Mouse (Mus musculus) MEL (cell line): ENCODE measurements around the gene Tbcd. TPM values are rescaled to one million over a fixed set of nuclear protein-coding genes. Genes with fewer than 3 reads are reported as not detected.

Experiments
- DNase-seq: peaks from one replicate; pipeline ENCODE4 v3.0.0; 2011; ENCODE audit warnings: low read depth, low spot score
- H3K27ac ChIP-seq: 2 replicates; pipeline ENCODE4 v1.5.1; 2012; ENCODE audit warnings: low read depth, mild to moderate bottlenecking, control low read depth, low read length, moderate library complexity; ENCODE audit not compliant: control insufficient read depth
- H3K27me3 ChIP-seq, 2 experiments: fragments of 150-350 bp in 1 of 2; sonication (generic) in 1 of 2; 2 replicates each; pipeline ENCODE4 v1.6.1; 2012; ENCODE audit warnings: low read length in 2 of 2, mild to moderate bottlenecking in 2 of 2, improper control_type of control experiment in 1 of 2, moderate library complexity in 1 of 2; ENCODE audit not compliant: insufficient read depth in 2 of 2, control insufficient read depth in 1 of 2
- H3K36me3 ChIP-seq, 2 experiments: 2 replicates each; pipeline ENCODE4 v1.6.1; 2012 to 2014; ENCODE audit warnings: low read length in 2 of 2, improper control_type of control experiment in 1 of 2, inconsistent platforms in 1 of 2, mild to moderate bottlenecking in 1 of 2; ENCODE audit not compliant: insufficient read depth in 2 of 2, control insufficient read depth in 1 of 2
- H3K4me1 ChIP-seq, 2 experiments: fragments of 150-350 bp in 1 of 2; sonication (generic) in 1 of 2; 2 replicates each; pipeline ENCODE4 v1.6.1; 2012; ENCODE audit warnings: low read length in 2 of 2, improper control_type of control experiment in 1 of 2, mild to moderate bottlenecking in 1 of 2; ENCODE audit not compliant: insufficient read depth in 2 of 2, control insufficient read depth in 1 of 2
- H3K4me3 ChIP-seq, 2 experiments: fragments of 150-350 bp in 1 of 2; sonication (generic) in 1 of 2; 2 replicates each; pipeline ENCODE4 v1.5.1; 2012; ENCODE audit warnings: low read depth in 2 of 2, low read length in 2 of 2, mild to moderate bottlenecking in 2 of 2, moderate library complexity in 2 of 2, control low read depth in 1 of 2, improper control_type of control experiment in 1 of 2; ENCODE audit not compliant: control insufficient read depth in 1 of 2, insufficient read depth in 1 of 2
- H3K79me2 ChIP-seq: 2 replicates; pipeline ENCODE4 v1.6.1; 2012; ENCODE audit warnings: mild to moderate bottlenecking, low read length, moderate library complexity; ENCODE audit not compliant: control insufficient read depth, poor library complexity, insufficient read depth
- H3K9ac ChIP-seq: 2 replicates; pipeline ENCODE4 v1.6.1; 2012; ENCODE audit warnings: low read depth, mild to moderate bottlenecking, control low read depth, low read length, moderate library complexity; ENCODE audit not compliant: control insufficient read depth, poor library complexity, severe bottlenecking
- H3K9me3 ChIP-seq: fragments of 150-350 bp; sonication (generic); replicated peaks from 2 replicates; pipeline ENCODE4 v1.6.1; 2012; ENCODE audit warnings: mild to moderate bottlenecking, low read length, improper control_type of control experiment, moderate library complexity; ENCODE audit not compliant: insufficient read depth
- BHLHE40 ChIP-seq: IDR thresholded peaks from 2 replicates; pipeline ENCODE4 v1.6.1; 2012; ENCODE audit warnings: low read depth, mild to moderate bottlenecking, inconsistent platforms, low read length, improper control_type of control experiment, borderline replicate concordance
- CHD2 ChIP-seq: IDR thresholded peaks from 2 replicates; pipeline ENCODE4 v1.6.1; 2011; ENCODE audit warnings: low read length, improper control_type of control experiment
- CTCF ChIP-seq, 3 experiments: IDR thresholded peaks in 2 of 3; conservative IDR thresholded peaks in 1 of 3; 2 replicates each; pipeline ENCODE4 v1.5.1; 2011 to 2012; ENCODE audit warnings: low read length in 3 of 3, low read depth in 2 of 3, mild to moderate bottlenecking in 2 of 3, improper control_type of control experiment in 1 of 3, inconsistent platforms in 1 of 3, mixed read lengths in 1 of 3, moderate library complexity in 1 of 3; ENCODE audit not compliant: control insufficient read depth in 1 of 3, insufficient read depth in 1 of 3, poor library complexity in 1 of 3, severe bottlenecking in 1 of 3
- ELF1 ChIP-seq: IDR thresholded peaks from 2 replicates; pipeline ENCODE4 v1.6.1; 2014; ENCODE audit warnings: low read depth, mild to moderate bottlenecking, inconsistent platforms, low read length, improper control_type of control experiment, moderate library complexity
- HCFC1 ChIP-seq: IDR thresholded peaks from 2 replicates; pipeline ENCODE4 v1.6.1; 2012; ENCODE audit warnings: low read depth, mild to moderate bottlenecking, inconsistent platforms, low read length, improper control_type of control experiment, moderate library complexity
- MAZ ChIP-seq: IDR thresholded peaks from 2 replicates; pipeline ENCODE4 v1.6.1; 2012; ENCODE audit warnings: low read depth, mild to moderate bottlenecking, inconsistent platforms, low read length, improper control_type of control experiment
- MXI1 ChIP-seq: IDR thresholded peaks from 2 replicates; pipeline ENCODE4 v1.6.1; 2011; ENCODE audit warnings: mild to moderate bottlenecking, low read depth, low read length, improper control_type of control experiment
- MYB ChIP-seq: IDR thresholded peaks from 2 replicates; pipeline ENCODE4 v1.6.1; 2011; ENCODE audit warnings: mild to moderate bottlenecking, low read depth, low read length, improper control_type of control experiment
- NELFE ChIP-seq: IDR thresholded peaks from 2 replicates; pipeline ENCODE4 v1.6.1; 2011; ENCODE audit warnings: low read depth, low read length, improper control_type of control experiment
- POLR2AphosphoS2 ChIP-seq: IDR thresholded peaks from 2 replicates; pipeline ENCODE4 v1.6.1; 2011; ENCODE audit warnings: low read length, improper control_type of control experiment
- SMC3 ChIP-seq: IDR thresholded peaks from 2 replicates; pipeline ENCODE4 v1.6.1; 2011; ENCODE audit warnings: low read depth, low read length, improper control_type of control experiment
- USF2 ChIP-seq, 2 experiments: IDR thresholded peaks; 2 replicates each; pipeline ENCODE4 v1.6.1; 2011 to 2012; ENCODE audit warnings: improper control_type of control experiment in 2 of 2, low read length in 2 of 2, borderline replicate concordance in 1 of 2, inconsistent platforms in 1 of 2, low read depth in 1 of 2, mild to moderate bottlenecking in 1 of 2; ENCODE audit not compliant: insufficient read depth in 1 of 2
- ZMIZ1 ChIP-seq: IDR thresholded peaks from 2 replicates; pipeline ENCODE4 v1.6.1; 2012; ENCODE audit warnings: low read depth, mild to moderate bottlenecking, inconsistent platforms, low read length, improper control_type of control experiment, moderate library complexity
- polyA plus RNA-seq, 2 experiments: library from polyadenylated mRNA; stranded (reverse) in 1 of 2; unstranded in 1 of 2; fragments of >175 nt in 1 of 2; fragments of >200 nt in 1 of 2; gene quantifications; 2 replicates each; pipeline versions ENCODE4 v1.2.1 to v1.2.4; 2012; ENCODE audit warnings: low replicate concordance in 2 of 2, low read depth in 1 of 2; ENCODE audit not compliant: insufficient read length in 2 of 2, insufficient read depth in 1 of 2, missing spikeins in 1 of 2
- total RNA-seq: library from RNA; depleted of rRNA; stranded (reverse); fragments of 300-350 nt; gene quantifications from 2 replicates; pipeline ENCODE4 v1.2.3, GENCODE M21; 2012

The Tbcd gene
- total and polyA plus RNA-seq, 3 experiments: 50.0 to 65.3 TPM; not detected in 1

DNA sequence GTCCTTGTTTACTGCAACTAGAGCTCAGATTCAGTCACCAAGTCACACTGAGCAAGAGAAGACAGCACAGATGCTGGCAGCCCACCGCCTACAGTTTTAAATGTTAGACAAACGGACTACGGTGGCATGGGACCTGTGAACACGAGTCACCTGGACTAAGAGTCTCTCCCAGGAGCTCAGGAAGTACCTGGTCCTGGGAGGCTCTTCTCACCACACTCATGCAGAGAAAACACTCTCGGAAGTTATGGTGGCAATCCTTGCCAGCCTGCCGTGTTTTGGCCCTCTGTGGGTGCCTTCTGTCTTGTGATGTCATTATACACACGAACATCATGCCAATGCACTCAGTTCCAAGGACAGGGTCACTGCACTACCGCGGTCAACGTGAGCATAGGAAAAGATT, 184.9 kb downstream of the Tbcd start:
- no peak overlapping the region for H3K4me3 ChIP-seq
- H3K79me2 ChIP-seq: no peaks in the 10 kb centered on the region
- H3K9me3 ChIP-seq: no peaks in the 10 kb centered on the region
- H3K27ac ChIP-seq: no peak overlapping the region
- H3K36me3 ChIP-seq: no peaks in the 10 kb centered on the region
- no peaks in the 10 kb centered on the region for H3K4me1 ChIP-seq
- no peak for DNase-seq
- H3K9ac ChIP-seq: no peak overlapping the region
- no peaks in the 10 kb centered on the region for H3K27me3 ChIP-seq
- no peak for TF ChIP-seq POLR2AphosphoS2
- no peak for TF ChIP-seq ZMIZ1
- no peak for TF ChIP-seq CTCF (IDR thresholded peaks at IDR 0.05 in 2 of 3, conservative IDR thresholded peaks at IDR 0.05 in 1 of 3; ENCODE audit: control insufficient read depth in 1 of 3, insufficient read depth in 1 of 3, low read depth in 2 of 3, low read length in 3 of 3, poor library complexity in 1 of 3, severe bottlenecking in 1 of 3)

DNA sequence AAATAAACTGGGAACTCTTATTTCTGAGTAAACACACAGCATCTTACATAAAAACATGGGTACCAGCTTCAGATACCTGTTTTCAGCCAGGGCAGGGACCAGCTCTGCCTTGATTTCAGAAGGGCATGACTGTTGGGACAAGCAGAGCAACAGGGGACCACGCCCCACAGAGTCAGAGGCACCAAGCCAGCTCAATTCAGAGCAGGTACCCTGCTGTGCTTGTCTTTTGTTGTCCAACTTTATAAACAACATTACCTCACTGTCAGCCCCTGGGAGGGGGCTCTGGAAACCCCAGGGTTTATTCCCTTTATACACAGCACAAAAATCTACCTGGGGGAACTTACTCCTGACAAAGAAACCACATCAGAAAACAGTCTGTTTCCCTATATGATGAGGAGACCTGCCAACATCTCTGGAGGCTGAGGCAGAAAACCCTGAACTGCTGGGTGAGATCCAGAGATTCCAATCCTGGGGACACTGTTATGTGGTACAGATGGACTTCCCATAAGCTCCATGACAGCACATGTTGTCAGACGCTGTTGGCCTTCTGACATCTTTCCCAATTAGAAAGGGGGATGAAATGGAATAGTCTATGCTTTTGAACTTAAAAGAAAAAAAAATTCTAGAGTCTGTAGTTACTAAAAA, 189.9 kb downstream of the Tbcd start:
- Histone ChIP-seq H3K4me3 (no peak overlapping the region), H3K4me1 (no peaks in the 10 kb centered on the region), H3K27ac (no peak overlapping the region), H3K9ac (no peak overlapping the region), H3K36me3 (no peaks in the 10 kb centered on the region; a peak in 1 of 4 replicates), H3K79me2 (no peaks in the 10 kb centered on the region), H3K9me3 (no peaks in the 10 kb centered on the region), H3K27me3 (no peaks in the 10 kb centered on the region)
- TF ChIP-seq MAZ (no peak), HCFC1 (no peak), SMC3 (no peak), ELF1 (no peak), USF2 (IDR thresholded peaks at IDR 0.05; ENCODE audit: borderline replicate concordance in 1 of 2, insufficient read depth in 1 of 2, low read depth in 1 of 2, low read length in 2 of 2) (no peak), NELFE (no peak), MYB (no peak), CHD2 (no peak), CTCF (IDR thresholded peaks at IDR 0.05 in 2 of 3, conservative IDR thresholded peaks at IDR 0.05 in 1 of 3; ENCODE audit: control insufficient read depth in 1 of 3, insufficient read depth in 1 of 3, low read depth in 2 of 3, low read length in 3 of 3, poor library complexity in 1 of 3, severe bottlenecking in 1 of 3) (no peak)
- DNase-seq: no peak

DNA sequence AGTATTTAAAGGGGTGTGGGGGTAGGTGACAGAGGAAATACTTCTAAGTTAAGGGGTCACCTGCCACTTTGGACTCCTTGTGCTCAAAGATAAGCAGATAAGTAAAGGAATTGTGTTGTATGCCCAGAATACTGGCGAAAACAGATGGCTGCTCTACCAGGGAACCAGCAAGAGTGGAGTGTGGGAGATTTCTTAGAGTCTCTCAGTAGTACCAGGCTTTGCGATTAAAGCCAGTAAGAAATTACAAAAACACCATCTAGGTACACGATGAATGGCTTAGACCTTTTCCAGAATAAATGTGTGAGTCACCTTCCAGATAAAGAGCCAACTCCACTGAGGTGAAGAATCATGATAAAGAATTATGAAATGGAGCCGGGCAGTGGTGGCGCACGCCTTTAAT, 193.6 kb downstream of the Tbcd start:
- Histone ChIP-seq H3K27me3 (no peaks in the 10 kb centered on the region), H3K9ac (no peak overlapping the region), H3K4me1 (no peaks in the 10 kb centered on the region), H3K4me3 (no peak overlapping the region), H3K27ac (no peak overlapping the region), H3K79me2 (no peaks in the 10 kb centered on the region), H3K9me3 (no peaks in the 10 kb centered on the region), H3K36me3 (no peaks in the 10 kb centered on the region; a peak in 1 of 4 replicates)
- no peak for DNase-seq
- no peak for TF ChIP-seq NELFE
- no peak for TF ChIP-seq MXI1
- no peak for TF ChIP-seq BHLHE40
